Mouse (Mus musculus): ENCODE measurements around the gene 1700029I15Rik. TPM values are rescaled to one million over a fixed set of nuclear protein-coding genes. Genes with fewer than 3 reads are reported as not detected.

1700029I15Rik gene
- polyA plus RNA-seq, 1 experiment from 2014 or later, result 1.9 TPM

GRCm38 (mm10) chr2:92354224-92354623 lies 28.1 kb upstream of the 1700029I15Rik start:
- Histone ChIP-seq H3K4me3 (ENCODE audit: low read depth, low read length) (no peak overlapping the region), H3K9ac (replicated peaks) (no peak overlapping the region), H3K36me3 (replicated peaks; ENCODE audit: insufficient read depth, low read length) (peaks cover 35% of the 10 kb centered on the region), H3K4me2 (ENCODE audit: low read depth, low read length) (no peak overlapping the region), H3K27me3 (ENCODE audit: insufficient read depth, low read length) (no peaks in the 10 kb centered on the region), H3K4me1 (ENCODE audit: insufficient read depth) (peaks cover 8% of the 10 kb centered on the region; the same call in 1 of the 2 replicates), H3K9me3 (ENCODE audit: low read length) (no peaks in the 10 kb centered on the region), H3K27ac (ENCODE audit: low read depth) (no peak overlapping the region)
- no peak for ATAC-seq
- no peak for TF ChIP-seq EP300 (IDR thresholded peaks at IDR 0.05; ENCODE audit: low read depth)
- no peak for TF ChIP-seq CTCF (IDR thresholded peaks at IDR 0.05; ENCODE audit: low read depth)
- no peak for DNase-seq
- 56% methylated on average over 6 of the region's 6 CpGs for WGBS (ENCODE audit: insufficient replicate concordance)

GRCm38 (mm10) chr2:92359301-92359700 lies 23.0 kb upstream of the 1700029I15Rik start:
- no peak for TF ChIP-seq CTCF (IDR thresholded peaks at IDR 0.05; ENCODE audit: low read depth)
- no peak for TF ChIP-seq EP300 (IDR thresholded peaks at IDR 0.05; ENCODE audit: low read depth)
- H3K4me2 ChIP-seq (ENCODE audit: low read depth, low read length), result no peak overlapping the region
- no peaks in the 10 kb centered on the region for H3K9me3 ChIP-seq (ENCODE audit: low read length)
- H3K27ac ChIP-seq (ENCODE audit: low read depth), result no peak overlapping the region
- ATAC-seq, result no peak
- WGBS (ENCODE audit: insufficient replicate concordance), result 84% methylated on average over 2 of the region's 2 CpGs
- H3K4me1 ChIP-seq (ENCODE audit: insufficient read depth), result no peaks in the 10 kb centered on the region
- no peak for DNase-seq
- H3K27me3 ChIP-seq (ENCODE audit: insufficient read depth, low read length), result no peaks in the 10 kb centered on the region
- no peak overlapping the region for H3K9ac ChIP-seq (replicated peaks)
- H3K4me3 ChIP-seq (ENCODE audit: low read depth, low read length), result no peak overlapping the region
- H3K36me3 ChIP-seq (replicated peaks; ENCODE audit: insufficient read depth, low read length), result peaks cover 38% of the 10 kb centered on the region

GRCm38 (mm10) chr2:92360186-92360823 lies 22.0 kb upstream of the 1700029I15Rik start:
- Histone ChIP-seq H3K9me3 (ENCODE audit: low read length) (no peaks in the 10 kb centered on the region), H3K4me1 (ENCODE audit: insufficient read depth) (no peaks in the 10 kb centered on the region), H3K4me2 (ENCODE audit: low read depth, low read length) (no peak overlapping the region), H3K9ac (replicated peaks) (no peak overlapping the region), H3K27ac (ENCODE audit: low read depth) (no peak overlapping the region), H3K36me3 (replicated peaks; ENCODE audit: insufficient read depth, low read length) (peaks cover 38% of the 10 kb centered on the region), H3K27me3 (ENCODE audit: insufficient read depth, low read length) (no peaks in the 10 kb centered on the region), H3K4me3 (ENCODE audit: low read depth, low read length) (no peak overlapping the region)
- ATAC-seq (no peak), DNase-seq (no peak)
- no peak for TF ChIP-seq CTCF (IDR thresholded peaks at IDR 0.05; ENCODE audit: low read depth)
- TF ChIP-seq EP300 (IDR thresholded peaks at IDR 0.05; ENCODE audit: low read depth), result no peak
- WGBS (ENCODE audit: insufficient replicate concordance), result 78% methylated on average over 23 of the region's 25 CpGs

GRCm38 (mm10) chr2:92360893-92361292 lies 21.4 kb upstream of the 1700029I15Rik start:
- 32% methylated on average over 12 of the region's 12 CpGs for WGBS (ENCODE audit: insufficient replicate concordance)
- Histone ChIP-seq H3K9me3 (ENCODE audit: low read length) (no peaks in the 10 kb centered on the region), H3K36me3 (replicated peaks; ENCODE audit: insufficient read depth, low read length) (peaks cover 38% of the 10 kb centered on the region), H3K27me3 (ENCODE audit: insufficient read depth, low read length) (no peaks in the 10 kb centered on the region), H3K4me2 (ENCODE audit: low read depth, low read length) (no peak overlapping the region), H3K9ac (replicated peaks) (no peak overlapping the region), H3K27ac (ENCODE audit: low read depth) (no peak overlapping the region), H3K4me1 (ENCODE audit: insufficient read depth) (no peaks in the 10 kb centered on the region), H3K4me3 (ENCODE audit: low read depth, low read length) (no peak overlapping the region)
- TF ChIP-seq CTCF (IDR thresholded peaks at IDR 0.05; ENCODE audit: low read depth) (no peak), EP300 (IDR thresholded peaks at IDR 0.05; ENCODE audit: low read depth) (no peak)
- DNase-seq (peak; percentile 58), ATAC-seq (peak; percentile 63)

- H3K36me3 ChIP-seq (replicated peaks; ENCODE audit: insufficient read depth, low read length), result peaks cover 34% of the 10 kb centered on the region
- H3K27me3 ChIP-seq (ENCODE audit: insufficient read depth, low read length), result no peaks in the 10 kb centered on the region
- no peaks in the 10 kb centered on the region for H3K9me3 ChIP-seq (ENCODE audit: low read length)
- H3K4me3 ChIP-seq (ENCODE audit: low read depth, low read length), result no peak overlapping the region
- WGBS (ENCODE audit: insufficient replicate concordance), result 74% methylated on average over 8 of the region's 8 CpGs
- TF ChIP-seq CTCF (IDR thresholded peaks at IDR 0.05; ENCODE audit: low read depth) (no peak), EP300 (IDR thresholded peaks at IDR 0.05; ENCODE audit: low read depth) (no peak)
- no peak for ATAC-seq
- H3K27ac ChIP-seq (ENCODE audit: low read depth), result no peak overlapping the region
- no peak overlapping the region for H3K9ac ChIP-seq (replicated peaks)
- no peak overlapping the region for H3K4me2 ChIP-seq (ENCODE audit: low read depth, low read length)
- no peaks in the 10 kb centered on the region for H3K4me1 ChIP-seq (ENCODE audit: insufficient read depth)
- DNase-seq, result no peak
Measured at GRCm38 (mm10) chr2:92361795-92362194, 20.5 kb upstream of the 1700029I15Rik start.

- Histone ChIP-seq H3K27ac (ENCODE audit: low read depth) (no peak overlapping the region), H3K4me2 (ENCODE audit: low read depth, low read length) (no peak overlapping the region), H3K36me3 (replicated peaks; ENCODE audit: insufficient read depth, low read length) (peaks cover 26% of the 10 kb centered on the region), H3K4me1 (ENCODE audit: insufficient read depth) (no peaks in the 10 kb centered on the region; the same call in 1 of the 2 replicates), H3K4me3 (ENCODE audit: low read depth, low read length) (no peak overlapping the region), H3K9me3 (ENCODE audit: low read length) (no peaks in the 10 kb centered on the region), H3K9ac (replicated peaks) (no peak overlapping the region), H3K27me3 (ENCODE audit: insufficient read depth, low read length) (no peaks in the 10 kb centered on the region)
- TF ChIP-seq CTCF (IDR thresholded peaks at IDR 0.05; ENCODE audit: low read depth) (no peak), EP300 (IDR thresholded peaks at IDR 0.05; ENCODE audit: low read depth) (no peak)
- no peak for DNase-seq
- no peak for ATAC-seq
- WGBS (ENCODE audit: insufficient replicate concordance), result 88% methylated on average over 6 of the region's 6 CpGs
Measured at GRCm38 (mm10) chr2:92362571-92363228, 19.6 kb upstream of the 1700029I15Rik start.

Data from liver, postnatal 0 days (tissue).